Mouse (Mus musculus): ENCODE data around the gene Cartpt.

DNA sequence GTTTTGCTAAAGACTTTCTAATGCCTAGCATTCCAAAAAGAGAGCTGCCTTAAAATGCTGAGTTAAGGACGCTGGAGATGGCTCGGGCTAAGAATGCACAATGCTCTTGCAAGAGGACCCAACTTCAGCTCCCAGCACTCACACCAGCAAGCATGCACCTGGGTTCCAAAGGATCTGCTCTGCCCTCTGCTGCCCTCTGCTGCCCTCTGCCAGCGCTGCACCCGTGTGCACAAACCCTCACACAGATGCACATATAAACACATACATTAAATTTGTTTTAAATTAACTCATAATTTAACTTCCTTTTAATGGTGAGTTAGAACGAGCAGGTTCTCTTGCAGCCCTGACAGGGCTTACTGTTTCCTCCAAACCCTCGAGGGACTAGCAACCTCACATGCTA lies 32.5 kb downstream of the Cartpt start:
- TF ChIP-seq CTCF (conservative IDR thresholded peaks at IDR 0.05 in 1 of 2, IDR thresholded peaks at IDR 0.05 in 1 of 2; ENCODE audit: low read depth in 2 of 2, low read length in 2 of 2) (0 out of 4 replicates have a peak, but pooled peaks have one; percentile 11 to 13), POLR2A (IDR thresholded peaks at IDR 0.05; ENCODE audit: low read depth, low read length) (no peak), RCOR1 (conservative IDR thresholded peaks at IDR 0.05; ENCODE audit: low read depth, low read length) (no peak), IRF4 (IDR thresholded peaks at IDR 0.05; ENCODE audit: low read depth, low read length) (no peak), MAFK (IDR thresholded peaks at IDR 0.05; ENCODE audit: insufficient replicate concordance, low read length) (no peak), MAX (IDR thresholded peaks at IDR 0.05; ENCODE audit: low read length) (no peak), SIN3A (IDR thresholded peaks at IDR 0.05; ENCODE audit: low read length) (no peak), KAT2A (IDR thresholded peaks at IDR 0.05; ENCODE audit: insufficient replicate concordance, low read length) (no peak), ETS1 (conservative IDR thresholded peaks at IDR 0.05; ENCODE audit: low read depth, low read length) (no peak), UBTF (IDR thresholded peaks at IDR 0.05; ENCODE audit: low read depth, low read length) (no peak), POLR2AphosphoS2 (IDR thresholded peaks at IDR 0.05; ENCODE audit: low read depth, low read length) (no peak), SMC3 (IDR thresholded peaks at IDR 0.05; ENCODE audit: low read depth, low read length) (no peak)
